22 mouse cellular contexts compared by ENCODE assay signal in the genomic region with DNA sequence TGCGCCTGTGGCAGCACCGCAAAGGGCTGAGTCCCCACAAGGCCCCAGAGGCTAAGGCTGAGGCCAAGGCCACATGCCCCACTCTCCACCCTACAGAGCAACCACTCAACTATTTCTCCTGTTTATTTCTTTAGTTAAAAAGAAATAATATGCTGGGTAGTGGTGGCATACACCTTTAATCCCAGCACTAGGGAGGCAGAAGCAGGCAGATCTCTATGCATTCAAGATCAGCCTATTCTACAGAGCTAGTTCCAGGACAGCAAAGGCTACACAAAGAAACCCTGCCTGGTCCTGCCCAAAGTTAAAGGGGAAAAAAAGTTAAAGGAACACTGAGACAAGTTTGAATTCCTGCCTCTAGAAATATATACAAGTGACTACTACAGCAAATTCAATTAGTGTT. TPM values are rescaled to one million over a fixed set of nuclear protein-coding genes. Genes with fewer than 3 reads are reported as not detected.
DNase-seq lines count a peak whose midpoint lies in the region; ATAC-seq lines count a peak whose summit lies in the region.
"Had no signal": no experiment of that assay in that cellular context is flagged by ENCODE, and none has a peak within 500 bp of the region (broad histone marks: within the 10 kb centered on the region; RNA-seq: fewer than 3 reads in every experiment).

Gene Gm4707, minus strand, starts transcription at position 101 of the 400 bp plus-strand sequence.

- DNase-seq in right cerebral cortex, postnatal 10 days (ENCODE audit: low spot score in 2 of 2) = no peak
- DNase-seq in kidney, postnatal 36 days = no peak
- DNase-seq in frontal cortex, postnatal 36 days (ENCODE audit: low spot score in 2 of 2) = no peak
- DNase-seq: adrenal gland, adult 8-10 months; adrenal gland, postnatal 14 days; adrenal gland, postnatal 36 days; B cell, adult 2 months; cerebellum, adult 11 months; cerebellum, adult 18-20 months; cerebellum, adult 8-10 months; cerebellum, adult 9-11 months; cerebellum, postnatal 14 days; cerebellum, postnatal 36 days; embryo, embryonic 11 days had no signal

- ATAC-seq in CD4-positive, CD25-positive, alpha-beta regulatory T cell, adult 4 months = no peak
- no peak for ATAC-seq in activated CD4-positive, CD25-positive, alpha-beta regulatory T cell, adult 4 months
- ATAC-seq in inflammation-experienced regulatory T-cells, adult 6 months = no peak
- no peak for ATAC-seq in neutrophil, adult 5-6 weeks (ENCODE audit: extremely low read depth, insufficient number of reproducible peaks, low FRiP score, poor library complexity, severe bottlenecking)
- ATAC-seq: forebrain, embryonic 14.5 days; forebrain, embryonic 16.5 days; Patski had no signal

RNA-seq across cellular contexts. Expression of gene Gm4707, which starts in this region (rescaled TPM):
- polyA plus RNA-seq in CD4-positive, CD25-positive, alpha-beta regulatory T cell, adult 4 months (2017; shearing (Covaris generic)) = 10 to 100 TPM; 21.3 to 24.8 TPM
- 10 to 100 TPM; 17.1 to 19.9 TPM for polyA plus RNA-seq in activated CD4-positive, CD25-positive, alpha-beta regulatory T cell, adult 4 months (2017; shearing (Covaris generic))
- 10 to 100 TPM; 15.5 to 35.0 (median 23.7) TPM for polyA plus RNA-seq in inflammation-experienced regulatory T-cells, adult 6 months (2017; shearing (Covaris generic))
- 29.1 and 43.8 TPM in 2 replicates for total RNA-seq in neutrophil, adult 5-6 weeks (2017)
- polyA plus RNA-seq: G1E had no signal
